Mouse (Mus musculus) layer of hippocampus, postnatal 36 days (tissue): Measurements from ENCODE around the gene Cops7a. TPM values are rescaled to one million over a fixed set of nuclear protein-coding genes. Genes with fewer than 3 reads are reported as not detected.

ENCODE experiments used
- DNase-seq, 2 experiments: peaks; one replicate each; pipeline ENCODE4 v3.0.0; 2022
- total RNA-seq, 2 experiments: library from RNA; stranded (reverse); gene quantifications; 2 replicates each; pipeline ENCODE4 v1.2.3; 2021

The Cops7a gene
- total RNA-seq, 2 experiments from 2014 or later, result 149 TPM

DNA sequence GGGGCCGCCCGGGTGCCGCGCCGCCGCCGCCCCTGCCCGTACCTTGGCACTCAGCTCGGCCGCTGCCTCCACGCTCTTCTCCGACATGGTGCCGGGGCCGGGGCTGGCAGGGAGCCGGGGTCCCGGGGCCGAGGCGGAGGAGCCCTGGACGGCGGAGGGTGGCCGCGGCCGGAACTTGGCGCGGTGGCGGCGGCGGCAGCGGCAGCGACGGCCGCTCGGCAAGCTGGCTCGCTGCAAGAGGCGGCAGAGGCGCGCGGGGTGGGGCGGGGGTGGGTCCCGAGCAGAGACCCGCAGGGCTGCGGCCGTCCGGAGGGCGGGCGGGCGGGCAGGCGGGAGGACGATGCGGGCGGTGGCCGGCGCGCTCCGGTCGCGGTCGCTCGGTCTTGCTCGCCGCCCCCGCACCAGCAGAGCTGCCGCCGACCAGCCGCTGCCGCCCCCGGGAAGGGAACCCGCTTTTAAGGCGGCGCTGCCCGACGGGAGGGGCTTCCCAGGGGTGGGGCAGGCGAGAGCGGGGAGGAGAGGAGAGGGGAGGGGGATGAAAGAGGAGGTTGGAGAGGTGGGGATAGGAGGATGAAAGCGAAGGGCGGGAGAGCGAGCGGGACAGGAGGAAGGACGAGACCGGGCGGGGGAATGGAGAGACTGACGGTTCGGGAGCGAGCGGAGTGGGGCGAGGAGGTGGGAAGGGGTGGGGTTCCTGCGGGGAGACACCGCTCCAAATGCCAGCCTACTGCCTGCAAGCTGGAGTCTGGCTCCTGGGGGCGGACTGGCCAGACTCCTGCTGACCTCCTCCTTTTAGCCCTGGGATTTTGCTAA lies 47.6 kb downstream of the Cops7a start:
- DNase-seq, result peak; percentile 92 to 93

DNA sequence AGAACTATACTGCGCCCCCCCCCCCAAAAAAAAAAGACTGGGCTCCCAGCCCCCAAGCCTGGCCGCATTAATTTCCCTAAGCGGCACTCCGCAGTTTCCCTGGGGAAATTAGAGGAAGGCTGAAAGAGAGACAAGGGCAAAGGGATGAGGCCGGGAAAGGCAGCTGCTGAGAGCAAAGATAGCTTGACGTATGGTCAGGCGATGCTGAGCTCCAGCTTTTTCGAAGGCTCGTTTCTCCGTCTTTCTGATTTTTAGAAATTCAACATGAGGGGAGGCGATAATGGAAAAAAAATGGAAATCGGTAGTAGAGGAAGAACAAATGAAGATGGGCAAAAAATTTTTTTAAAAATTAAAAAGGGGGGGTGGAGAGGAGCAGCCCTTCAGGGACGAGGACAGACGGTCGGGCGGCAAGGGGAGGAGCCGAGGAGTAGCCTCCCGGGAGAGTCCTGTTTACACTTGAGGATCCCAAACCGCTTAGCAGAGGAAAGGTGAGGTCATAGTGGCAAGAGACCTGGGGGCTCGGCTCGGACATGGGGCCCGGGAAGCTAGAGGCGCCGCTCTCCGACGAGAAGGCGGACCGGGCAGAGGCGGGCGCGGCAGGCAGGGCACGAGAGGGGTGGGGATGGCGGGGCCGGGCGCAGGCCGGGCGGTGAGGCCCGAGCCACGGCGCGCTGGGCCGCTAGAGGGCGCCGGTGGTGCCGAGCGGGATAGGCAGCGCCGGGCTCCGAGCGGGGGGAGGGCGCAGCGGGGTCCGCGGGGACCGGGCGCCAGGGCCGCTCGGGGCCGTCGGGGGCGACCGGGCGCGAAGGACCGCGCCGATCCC lies 48.4 kb downstream of the Cops7a start:
- DNase-seq, result peak; percentile 88 to 91

DNA sequence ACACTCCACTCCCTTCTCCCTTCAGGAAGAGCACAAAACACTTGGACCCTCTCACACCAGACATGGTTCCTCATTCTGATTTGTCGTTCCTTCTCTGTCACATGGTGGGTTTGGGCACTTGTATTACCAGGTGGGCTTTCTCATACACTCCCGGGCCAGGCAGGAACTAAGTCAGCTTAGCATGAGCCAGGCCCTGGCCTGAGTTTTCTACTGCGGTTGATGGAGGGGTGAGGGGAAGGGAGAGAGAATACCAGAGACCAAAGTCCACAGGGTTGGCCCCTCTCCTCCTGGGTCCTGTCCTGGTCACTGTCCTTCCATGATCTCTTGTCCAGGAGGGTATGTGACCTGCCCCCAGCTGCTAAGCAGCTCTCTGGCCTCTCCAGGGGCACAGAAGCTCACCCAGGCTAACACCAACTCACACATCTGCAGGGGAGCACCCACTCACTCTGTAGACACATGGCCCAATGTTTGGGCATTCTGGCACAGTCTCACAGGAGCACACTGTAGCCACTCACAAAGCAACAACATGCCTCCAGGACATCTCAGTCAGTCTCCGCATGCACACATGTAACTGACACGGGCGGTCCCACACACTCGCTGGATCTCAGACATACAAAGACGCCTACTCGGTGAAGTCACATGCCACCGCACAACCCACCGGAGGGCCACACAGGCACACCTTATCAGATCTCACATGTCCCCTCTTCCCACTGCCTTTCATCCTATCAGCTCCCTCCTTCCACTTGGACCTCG lies 49.2 kb downstream of the Cops7a start:
- DNase-seq, result peak; percentile 57 to 59

DNA sequence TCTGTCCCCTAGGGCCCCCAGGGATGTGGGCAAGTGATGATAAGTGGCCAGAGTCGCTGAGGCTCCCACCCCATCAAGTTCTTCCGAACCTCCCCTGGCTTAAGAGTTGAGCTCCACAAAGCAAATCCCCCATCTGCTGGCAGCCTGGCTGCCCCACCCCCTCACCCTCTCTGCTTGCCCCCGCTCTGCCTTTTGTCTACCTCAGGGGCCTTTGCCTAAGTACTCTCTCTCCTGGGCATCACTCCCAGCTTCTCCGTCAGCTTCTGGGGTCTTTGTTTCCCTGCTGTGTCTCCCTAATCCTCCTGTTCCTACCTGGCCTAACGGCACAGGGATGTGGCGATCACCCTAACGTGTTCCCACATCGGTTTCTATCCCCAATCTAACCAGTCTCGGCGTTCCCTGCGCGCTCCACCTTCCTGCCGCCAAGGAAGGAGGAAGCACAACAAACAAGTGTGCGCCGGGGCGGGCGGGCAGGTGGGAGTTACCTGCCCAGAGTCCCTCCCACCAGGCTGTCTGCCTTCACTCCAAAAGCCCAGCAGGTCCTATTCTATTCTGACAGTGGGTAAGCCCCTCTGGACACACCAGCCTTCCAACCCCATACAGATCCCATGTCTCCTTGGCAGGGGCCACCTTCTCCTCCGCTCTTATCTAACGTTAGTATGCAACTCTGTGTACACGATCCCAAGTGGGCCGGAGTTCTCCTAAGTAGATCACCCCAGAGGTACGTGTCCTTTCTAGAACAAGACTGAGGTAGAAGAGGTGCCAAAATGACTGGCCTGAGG lies 50.0 kb downstream of the Cops7a start:
- DNase-seq, result no peak

DNA sequence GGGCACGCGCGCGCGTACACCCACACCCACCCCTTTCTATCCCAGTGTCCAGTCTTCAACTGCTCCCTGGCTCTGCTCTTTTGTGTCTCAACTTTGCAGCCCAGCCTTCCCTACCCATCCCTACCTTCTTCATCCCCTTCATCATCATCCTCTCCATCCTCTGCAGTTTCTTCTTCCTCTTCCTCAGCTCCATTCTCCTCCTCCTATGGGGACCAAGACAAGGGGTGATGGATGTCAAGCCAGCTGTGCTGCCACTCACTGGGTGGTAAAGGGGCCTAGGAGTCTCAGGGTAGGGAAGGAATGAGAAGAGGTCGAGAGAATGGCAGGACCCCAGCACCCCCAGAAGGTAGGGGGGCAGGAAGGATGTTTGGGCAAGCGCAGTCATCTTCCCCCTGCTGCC lies 50.8 kb downstream of the Cops7a start:
- DNase-seq, result no peak

DNA sequence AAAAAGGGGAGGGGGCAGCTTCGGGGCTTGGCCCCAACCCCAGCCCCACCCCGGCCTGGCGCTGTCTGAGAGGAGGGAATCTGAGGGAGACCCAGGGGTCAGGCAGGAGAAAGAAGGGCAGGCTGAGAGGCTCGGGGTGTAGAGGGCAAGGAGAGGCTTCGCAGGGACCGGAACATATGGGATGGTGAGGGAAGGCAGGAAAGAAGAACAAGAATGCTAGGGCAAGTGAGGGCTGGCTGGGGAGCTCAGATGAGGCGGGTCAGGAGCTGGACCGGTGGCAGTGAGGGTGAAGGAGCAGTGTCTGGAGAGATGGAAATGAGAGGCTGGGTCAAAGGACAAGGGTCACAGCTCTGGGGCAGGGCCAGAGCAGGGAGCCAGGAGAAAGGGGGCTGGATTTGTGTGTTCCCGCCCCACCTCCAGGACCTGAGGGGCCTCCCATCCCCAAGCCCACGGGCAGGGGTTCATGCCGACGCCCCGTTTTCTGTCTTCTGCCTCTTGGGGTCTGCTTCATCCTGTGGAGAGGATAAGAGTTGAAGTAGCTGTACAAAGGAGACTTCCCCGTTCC lies 51.5 kb downstream of the Cops7a start:
- DNase-seq, result no peak

DNA sequence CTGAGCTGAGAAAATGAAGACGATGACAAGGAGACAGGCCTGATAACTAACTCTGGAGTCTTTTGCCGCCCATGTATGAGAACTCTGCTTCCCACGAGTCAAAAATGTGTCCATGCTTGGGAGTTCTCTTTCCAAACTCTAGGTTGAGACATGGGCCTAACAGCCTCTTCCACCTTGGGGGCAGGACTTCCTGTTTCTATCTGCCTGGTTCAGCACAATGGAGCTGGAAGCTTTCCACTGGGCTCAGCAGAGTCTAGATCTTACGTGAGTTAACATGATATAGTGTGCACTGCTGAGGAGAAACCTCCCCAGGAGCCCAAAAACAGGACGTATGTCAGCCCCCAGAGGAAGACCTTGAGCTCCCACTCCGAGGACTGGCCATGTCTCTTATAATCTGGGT lies 52.1 kb downstream of the Cops7a start:
- no peak for DNase-seq

DNA sequence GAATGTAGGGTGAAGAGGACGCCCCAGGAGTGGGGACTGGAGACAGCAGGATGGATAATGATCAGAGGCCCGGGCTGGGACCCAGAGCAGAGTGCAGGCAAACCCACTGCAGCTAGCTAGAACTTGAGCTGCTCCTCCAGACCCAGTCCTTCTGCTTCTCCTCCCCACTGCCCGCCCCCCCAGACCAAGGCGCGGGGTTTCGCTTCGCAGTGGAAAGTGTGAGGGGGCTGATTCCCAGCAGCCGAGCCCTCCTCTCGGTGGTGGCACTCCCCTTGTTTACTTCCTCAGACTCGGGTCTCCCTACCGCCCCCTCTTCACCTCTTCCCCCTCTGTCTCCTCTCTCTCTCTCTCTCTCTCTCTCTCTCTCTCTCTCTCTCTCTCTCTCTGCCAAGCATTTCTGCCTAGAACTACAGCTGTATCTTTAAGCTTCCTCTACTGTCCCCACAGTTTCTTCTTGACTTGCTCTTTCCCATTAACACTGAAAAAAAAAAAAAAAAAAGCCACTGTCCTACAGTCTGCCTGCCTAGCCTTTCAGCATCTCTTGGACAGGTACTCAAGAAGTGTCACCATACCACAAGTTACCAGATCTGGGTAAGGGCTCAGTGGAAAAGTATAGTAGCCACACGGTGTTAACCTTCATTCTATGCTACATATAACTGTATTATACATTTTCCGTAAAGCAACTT lies 53.7 kb downstream of the Cops7a start, which contains the start of gene Lag3:
Lag3 (minus strand) TSS at position 173 of the 686 bp plus-strand sequence.
- no peak for DNase-seq

DNA sequence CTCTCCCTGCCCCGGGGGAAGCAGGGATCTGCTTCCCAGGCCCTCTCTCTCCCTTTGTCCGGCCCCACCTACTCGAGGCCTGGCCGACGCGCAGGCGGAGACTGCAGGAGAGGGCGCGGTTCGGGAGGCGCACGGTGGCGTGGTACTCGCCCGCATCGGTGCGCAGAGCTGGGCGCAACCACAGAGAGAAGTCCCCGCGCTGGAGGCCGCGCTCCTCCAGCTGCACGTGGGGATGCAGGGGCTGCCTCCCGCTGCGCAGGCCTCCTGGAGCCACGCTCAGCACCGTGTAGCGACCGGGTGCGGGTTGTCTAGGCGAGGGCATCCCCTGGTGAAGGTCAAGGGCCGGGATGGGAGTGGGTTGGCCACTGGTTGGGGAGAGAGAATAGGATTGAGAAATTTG lies 55.3 kb downstream of the Cops7a start:
- DNase-seq, result no peak

Other genes starting within 250 kb of the Cops7a start
- 1 to 10 TPM; 2.9 to 3.0 TPM for gene Ptpn6, start 226.8 kb downstream of the Cops7a start, total RNA-seq
- 100 to 1,000 TPM; 337 to 366 TPM for gene Grcc10, start 224.2 kb downstream of the Cops7a start, total RNA-seq
- not detected for gene Gm45234, start 209.5 kb downstream of the Cops7a start, total RNA-seq
- gene Atn1, start 209.0 kb downstream of the Cops7a start, total RNA-seq, result 100 to 1,000 TPM; 139 to 170 TPM
- gene Eno2, start 195.9 kb downstream of the Cops7a start, total RNA-seq, result 1,000 to 10,000 TPM in 1 of 2 experiments, 100 to 1,000 TPM in 1; 956 to 1,045 TPM
- gene Lrrc23, start 185.8 kb downstream of the Cops7a start, total RNA-seq, result 1 to 10 TPM in 1 of 2 experiments, under 1 TPM in 1; 1.00 to 3.5 TPM
- 1 to 10 TPM; 2.9 to 3.1 TPM for gene Spsb2, start 156.9 kb downstream of the Cops7a start, total RNA-seq
- 100 to 1,000 TPM; 731 to 778 TPM for gene Tpi1, start 151.2 kb downstream of the Cops7a start, total RNA-seq
- 100 to 1,000 TPM; 174 to 188 TPM for gene Usp5, start 136.1 kb downstream of the Cops7a start, total RNA-seq
- 1 to 10 TPM in 1 of 2 experiments, under 1 TPM in 1; 0.38 to 1.2 TPM for gene Cdca3, start 136.0 kb downstream of the Cops7a start, total RNA-seq
- gene Gnb3, start 125.3 kb downstream of the Cops7a start, total RNA-seq, result under 1 TPM in 1 of 2 experiments, not detected in 1; 0.17 TPM
- 10 to 100 TPM; 30.4 to 37.1 TPM for gene P3h3, start 107.8 kb downstream of the Cops7a start, total RNA-seq
- 100 to 1,000 TPM; 180 to 187 TPM for gene Gpr162, start 101.6 kb downstream of the Cops7a start, total RNA-seq
- gene Cd4, start 77.3 kb downstream of the Cops7a start, total RNA-seq, result under 1 TPM in 1 of 2 experiments, not detected in 1; 0.23 TPM
- gene Lag3, start 53.8 kb downstream of the Cops7a start, total RNA-seq, result 1 to 10 TPM; 2.1 to 2.3 TPM
- 1,000 to 10,000 TPM; 1,023 to 1,087 TPM for gene Ptms, start 45.4 kb downstream of the Cops7a start, total RNA-seq
- 100 to 1,000 TPM; 630 to 652 TPM for gene Mlf2, start 34.2 kb downstream of the Cops7a start, total RNA-seq
- 100 to 1,000 TPM; 163 to 173 TPM for gene Pianp, start 31.2 kb upstream of the Cops7a start, total RNA-seq
- gene Zfp384, start 43.6 kb upstream of the Cops7a start, total RNA-seq, result 10 to 100 TPM; 43.9 to 48.9 TPM
- 10 to 100 TPM; 56.9 to 65.7 TPM for gene Ing4, start 74.2 kb upstream of the Cops7a start, total RNA-seq
- 10 to 100 TPM; 13.4 to 17.8 TPM for gene Acrbp, start 84.2 kb upstream of the Cops7a start, total RNA-seq
- gene Lpar5, start 102.4 kb upstream of the Cops7a start, total RNA-seq, result under 1 TPM; 0.53 to 0.75 TPM
- gene Chd4, start 130.4 kb upstream of the Cops7a start, total RNA-seq, result 100 to 1,000 TPM; 172 to 173 TPM
- 10 to 100 TPM; 30.2 to 34.4 TPM for gene Nop2, start 166.4 kb upstream of the Cops7a start, total RNA-seq
- gene Iffo1, start 179.7 kb upstream of the Cops7a start, total RNA-seq, result 10 to 100 TPM; 67.5 to 68.9 TPM
- 1,000 to 10,000 TPM; 2,301 to 2,480 TPM for gene Gapdh, start 200.9 kb upstream of the Cops7a start, total RNA-seq
- 10 to 100 TPM; 22.8 to 26.5 TPM for gene Ncapd2, start 226.2 kb upstream of the Cops7a start, total RNA-seq
- 10 to 100 TPM; 70.7 to 72.3 TPM for gene Mrpl51, start 226.3 kb upstream of the Cops7a start, total RNA-seq